Mouse (Mus musculus) ovary, postnatal 36 days (tissue): ENCODE results near the gene Rpl36a-ps1.
"Not testable (repeated sequence)": the region's sequence is repeated elsewhere in the genome, so short reads cannot be mapped to it uniquely, and the experiment has no call there.

ENCODE experiments used
- DNase-seq: peaks from one replicate; pipeline ENCODE4 v3.0.0; 2022; ENCODE audit warnings: low spot score, mixed read lengths

Gene Rpl36a-ps1

GRCm38 (mm10) chr14:98994218-98994617, at the start of gene Rpl36a-ps1:
Rpl36a-ps1 (minus strand) TSS chr14:98994318.
- no peak for DNase-seq

- DNase-seq, result no peak
Observed at GRCm38 (mm10) chr14:99043499-99043898, 49.4 kb upstream of the Rpl36a-ps1 start.

- DNase-seq, result no peak
Observed at GRCm38 (mm10) chr14:99041416-99041815, 47.3 kb upstream of the Rpl36a-ps1 start.

GRCm38 (mm10) chr14:99039308-99039707, 45.2 kb upstream of the Rpl36a-ps1 start:
- DNase-seq, result not testable (repeated sequence)

GRCm38 (mm10) chr14:99037703-99038102, 43.6 kb upstream of the Rpl36a-ps1 start:
- no peak for DNase-seq

GRCm38 (mm10) chr14:99036039-99036438, 41.9 kb upstream of the Rpl36a-ps1 start:
- no peak for DNase-seq

- DNase-seq, result not testable (repeated sequence)
Observed at GRCm38 (mm10) chr14:99034851-99035250, 40.7 kb upstream of the Rpl36a-ps1 start.

- no peak for DNase-seq
Observed at GRCm38 (mm10) chr14:99032596-99032995, 38.5 kb upstream of the Rpl36a-ps1 start.

- DNase-seq, result no peak
Observed at GRCm38 (mm10) chr14:99031337-99031873, 37.3 kb upstream of the Rpl36a-ps1 start.

- DNase-seq, result no peak
Observed at GRCm38 (mm10) chr14:99029987-99030386, 35.9 kb upstream of the Rpl36a-ps1 start.

- DNase-seq, result no peak
Observed at GRCm38 (mm10) chr14:99022346-99023086, 28.4 kb upstream of the Rpl36a-ps1 start.

- DNase-seq, result no peak
Observed at GRCm38 (mm10) chr14:99019136-99019808, 25.2 kb upstream of the Rpl36a-ps1 start.

- DNase-seq, result no peak
Observed at GRCm38 (mm10) chr14:99018691-99019090, 24.6 kb upstream of the Rpl36a-ps1 start.

GRCm38 (mm10) chr14:99010920-99011313, 16.8 kb upstream of the Rpl36a-ps1 start:
- DNase-seq, result no peak

- no peak for DNase-seq
Observed at GRCm38 (mm10) chr14:99010224-99010919, 16.3 kb upstream of the Rpl36a-ps1 start.

- DNase-seq, result no peak
Observed at GRCm38 (mm10) chr14:98992482-98992881, 1.6 kb downstream of the Rpl36a-ps1 start.

GRCm38 (mm10) chr14:98990636-98991035, 3.5 kb downstream of the Rpl36a-ps1 start:
- DNase-seq, result no peak

GRCm38 (mm10) chr14:98989818-98990217, 4.3 kb downstream of the Rpl36a-ps1 start:
- no peak for DNase-seq

GRCm38 (mm10) chr14:98971921-98972320, 22.2 kb downstream of the Rpl36a-ps1 start:
- DNase-seq, result no peak

- DNase-seq, result no peak
Observed at GRCm38 (mm10) chr14:98958978-98959658, 35.0 kb downstream of the Rpl36a-ps1 start.

GRCm38 (mm10) chr14:98956788-98957187, 37.3 kb downstream of the Rpl36a-ps1 start:
- no peak for DNase-seq

GRCm38 (mm10) chr14:98952441-98952840, 41.7 kb downstream of the Rpl36a-ps1 start:
- DNase-seq, result no peak
